Mouse (Mus musculus): ENCODE results near the gene Siah3.
A peak's percentile ranks its signal among the peaks of the same experiment; 100 is the strongest.

Siah3 gene

DNA sequence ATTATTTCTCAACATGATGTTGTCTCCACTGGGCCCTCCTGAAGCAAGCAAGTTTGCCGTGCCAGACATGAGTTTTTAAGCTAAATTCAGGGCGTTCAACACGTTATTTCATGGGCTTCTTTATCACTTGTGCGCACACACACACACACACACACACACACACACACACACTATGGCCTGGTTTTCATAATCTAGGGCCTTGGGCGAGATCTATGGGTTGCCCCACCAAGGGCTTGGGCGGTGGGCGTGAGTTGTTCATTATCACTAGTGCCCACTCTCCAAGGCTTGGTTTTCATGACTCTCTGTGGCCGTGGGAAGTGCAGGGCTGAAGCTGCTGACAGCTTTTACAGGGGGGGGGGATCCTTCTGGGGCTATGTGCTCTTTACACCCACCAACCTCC, 63.9 kb downstream of the Siah3 start:
- no peak for DNase-seq (ENCODE audit: low read depth)

GRCm38 (mm10) chr14:75524648-75525047, 68.9 kb downstream of the Siah3 start:
- DNase-seq (ENCODE audit: low read depth): no peak

DNA sequence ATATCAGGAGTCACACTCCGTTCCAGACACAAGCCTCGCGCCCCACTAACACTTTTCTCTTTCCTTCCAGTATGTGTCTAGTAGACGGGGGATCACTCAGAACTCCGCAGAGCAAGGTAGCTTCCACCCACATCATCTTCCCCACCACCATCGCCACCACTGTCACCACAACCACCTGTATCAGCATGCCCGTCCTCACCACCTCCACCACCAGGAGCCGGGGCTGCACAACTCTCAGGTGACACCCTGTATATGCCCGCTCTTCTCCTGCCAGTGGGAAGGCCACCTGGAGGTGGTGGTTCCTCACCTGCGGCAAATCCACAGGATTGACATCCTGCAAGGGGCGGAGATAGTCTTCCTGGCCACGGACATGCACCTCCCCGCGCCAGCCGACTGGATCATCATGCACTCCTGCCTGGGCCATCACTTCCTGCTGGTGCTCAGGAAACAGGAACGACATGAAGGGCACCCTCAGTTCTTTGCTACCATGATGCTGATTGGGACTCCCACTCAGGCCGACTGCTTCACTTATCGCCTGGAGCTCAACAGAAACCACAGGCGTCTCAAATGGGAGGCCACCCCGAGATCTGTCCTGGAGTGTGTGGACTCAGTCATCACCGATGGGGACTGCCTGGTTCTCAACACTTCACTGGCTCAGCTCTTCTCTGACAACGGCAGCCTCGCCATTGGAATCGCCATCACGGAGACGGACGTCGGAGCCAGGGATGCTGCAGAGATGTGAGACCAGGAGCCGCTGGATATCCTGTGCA, 69.8 kb downstream of the Siah3 start:
- DNase-seq (ENCODE audit: low read depth): no peak

DNA sequence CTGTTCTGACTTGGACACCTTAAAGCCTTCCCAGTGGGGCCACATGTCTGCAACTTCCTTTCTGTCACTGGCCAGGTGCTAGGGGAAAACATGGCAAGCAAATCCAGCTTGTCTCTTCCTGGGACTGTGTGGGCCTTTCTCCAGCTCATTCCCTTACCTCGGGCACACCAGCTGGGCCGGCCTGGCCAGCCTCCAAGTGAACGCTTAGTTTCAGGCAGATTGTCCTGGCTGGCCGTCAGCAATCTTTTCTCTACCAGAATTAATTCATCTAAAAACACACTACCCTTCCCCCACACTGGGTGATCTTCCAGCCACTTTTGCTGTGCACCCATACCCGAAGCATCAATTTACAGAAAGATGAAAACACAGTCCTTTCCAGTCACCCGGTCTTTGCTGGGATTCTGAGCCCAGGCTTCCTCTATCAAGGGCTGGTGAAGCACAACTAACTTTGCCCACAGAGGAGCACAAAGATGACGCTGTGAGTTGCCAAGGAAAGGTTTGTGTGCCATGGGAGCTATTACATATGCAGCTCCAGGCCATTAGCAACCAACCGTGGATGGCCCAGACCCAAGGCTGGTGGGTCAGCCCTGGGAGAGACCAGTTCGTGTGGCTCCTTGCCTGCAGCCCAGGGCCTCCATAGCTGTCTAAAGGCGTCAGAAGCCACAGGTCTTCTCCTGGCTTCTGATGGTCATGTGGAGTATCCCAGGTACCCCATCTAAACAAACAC, 71.8 kb downstream of the Siah3 start:
- DNase-seq (ENCODE audit: low read depth): peak; percentile 15

DNA sequence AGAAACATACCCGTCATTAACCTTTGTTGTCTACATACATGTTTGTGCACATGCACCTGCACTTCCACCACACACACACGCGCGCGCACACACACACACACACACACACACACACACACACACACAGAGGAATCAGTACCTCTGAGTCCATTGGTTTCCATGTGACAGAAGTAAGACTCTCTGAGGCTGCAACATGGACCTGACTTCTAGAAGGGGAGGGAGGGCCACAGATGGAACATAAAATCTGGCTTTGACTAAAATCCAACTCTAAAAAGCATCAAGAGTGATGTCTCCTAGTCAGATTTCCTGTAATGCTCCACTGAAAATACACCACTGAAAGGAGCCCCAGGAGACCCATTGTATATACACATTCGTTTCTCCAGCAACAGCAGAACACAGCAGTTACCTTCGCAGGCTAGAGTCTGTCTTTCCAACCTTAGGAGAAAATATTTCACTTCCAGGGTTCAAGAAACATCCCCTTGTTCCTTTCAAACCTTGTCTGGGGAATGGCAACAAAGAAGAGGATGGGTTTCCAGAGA, 75.1 kb downstream of the Siah3 start:
- DNase-seq (ENCODE audit: low read depth): no peak

- DNase-seq (ENCODE audit: low read depth): no peak
These were observed 83.4 kb downstream of the Siah3 start for GRCm38 (mm10) chr14:75539205-75539604.

DNA sequence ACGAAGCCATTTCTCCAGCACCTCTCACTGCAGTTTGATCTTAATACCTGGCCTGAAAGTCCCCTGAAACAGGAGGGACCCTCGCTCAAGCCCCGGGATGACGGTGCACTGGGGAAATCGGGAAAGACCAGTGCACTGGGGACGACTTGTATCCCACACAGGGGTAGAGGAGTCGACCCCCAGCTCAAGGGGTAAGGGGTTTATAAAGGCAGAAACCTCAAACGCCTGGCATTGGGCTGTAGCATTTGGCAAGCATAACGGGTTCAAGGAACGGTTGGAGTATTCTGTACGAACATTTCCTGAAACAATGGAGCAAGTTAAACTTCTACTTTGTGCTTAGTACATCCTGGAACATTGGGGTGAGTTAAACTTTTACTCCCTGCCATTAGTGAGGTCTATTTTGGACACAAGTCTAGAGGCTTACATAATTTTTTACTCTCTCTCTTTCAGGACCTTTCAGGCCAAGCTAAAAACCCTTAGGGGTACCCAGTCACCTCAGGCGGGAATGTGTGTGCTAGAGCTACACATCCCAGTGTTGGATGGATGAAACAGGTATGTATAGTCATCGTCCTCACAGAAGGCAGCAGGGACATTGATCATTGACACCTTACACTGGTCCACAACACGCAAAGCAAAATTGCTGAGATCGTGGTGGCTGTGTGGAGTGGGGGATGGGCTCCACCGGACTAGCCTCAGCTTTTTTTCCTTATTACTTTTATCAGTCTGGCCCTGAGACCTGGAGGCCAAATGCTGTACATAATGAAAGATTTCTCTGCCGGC, 84.6 kb downstream of the Siah3 start:
- no peak for DNase-seq (ENCODE audit: low read depth)

DNA sequence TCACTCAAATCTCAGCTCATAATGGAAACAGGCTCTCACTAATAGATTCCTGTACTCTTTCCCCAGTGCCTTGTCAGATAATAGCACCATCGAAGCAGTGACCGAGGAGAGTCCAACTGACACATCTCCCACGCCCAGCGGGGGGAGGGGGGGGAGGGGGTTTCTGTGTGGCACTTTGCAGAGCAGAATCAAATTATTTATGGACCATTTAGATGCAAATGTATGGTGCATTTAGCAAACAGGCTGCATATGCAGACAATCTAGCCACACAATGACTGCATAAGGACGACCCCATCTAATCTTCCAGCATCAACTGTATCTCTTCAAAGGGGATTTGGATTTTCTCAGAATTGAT, 85.2 kb downstream of the Siah3 start:
- no peak for DNase-seq (ENCODE audit: low read depth)

GRCm38 (mm10) chr14:75541731-75542130, 85.9 kb downstream of the Siah3 start:
- no peak for DNase-seq (ENCODE audit: low read depth)

- DNase-seq (ENCODE audit: low read depth): no peak
These were observed 106.0 kb downstream of the Siah3 start for GRCm38 (mm10) chr14:75561577-75562331.

GRCm38 (mm10) chr14:75565534-75566140, 109.9 kb downstream of the Siah3 start:
- DNase-seq (ENCODE audit: low read depth): no peak

DNA sequence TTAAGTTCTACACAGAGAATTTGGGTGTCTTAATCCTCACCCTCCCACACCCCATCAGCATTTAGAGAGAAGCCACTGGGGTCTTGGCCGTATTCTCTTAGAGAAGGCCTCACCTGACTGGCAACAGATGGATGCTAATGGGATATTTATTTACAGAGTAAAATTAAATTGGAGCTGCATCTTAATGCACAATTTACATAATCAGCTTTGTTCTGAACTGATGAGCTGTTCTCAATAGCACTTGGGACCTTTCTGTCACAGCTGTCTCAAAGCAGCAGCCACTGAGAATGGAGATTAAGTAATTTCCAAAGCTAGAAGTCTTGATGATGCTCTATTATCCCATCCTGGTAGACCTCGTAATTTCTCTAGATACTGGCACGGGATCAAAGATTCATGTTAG, 110.5 kb downstream of the Siah3 start:
- no peak for DNase-seq (ENCODE audit: low read depth)

GRCm38 (mm10) chr14:75579010-75579409, 123.2 kb downstream of the Siah3 start:
- no peak for DNase-seq (ENCODE audit: low read depth)

Data from NIH3T3 (cell line).